Mouse (Mus musculus) thymus, adult 18-20 months (tissue): ENCODE data around the gene Ntrk2.

Experiments used
- DNase-seq, 2 experiments: peaks; one replicate each; pipeline ENCODE4 v3.0.0; 2022; ENCODE audit warnings: mixed read lengths in 2 of 2

The Ntrk2 gene

DNA sequence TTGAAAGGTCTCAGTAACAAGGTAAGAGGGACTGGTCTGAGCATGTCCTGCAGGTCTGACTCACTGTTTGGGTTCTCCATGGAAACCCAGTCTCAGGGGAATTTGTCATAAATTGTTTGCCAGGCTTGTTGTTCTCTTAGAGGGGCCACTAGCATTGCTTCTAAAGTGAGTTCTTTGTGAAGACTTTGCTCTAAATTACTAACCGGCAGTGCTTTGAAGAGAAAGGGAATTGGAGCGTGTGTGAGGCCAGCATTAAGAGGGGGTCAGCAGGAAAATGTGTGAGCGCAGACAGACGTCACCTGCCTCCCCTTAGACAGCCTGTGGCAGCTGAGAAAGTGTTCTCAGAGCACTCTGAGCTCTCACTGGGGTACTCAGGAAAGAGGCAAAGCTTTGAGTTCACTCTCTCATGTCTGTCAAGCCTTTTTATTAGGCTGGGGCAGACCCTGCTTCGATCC lies 165.1 kb downstream of the Ntrk2 start:
- DNase-seq, result no peak

DNA sequence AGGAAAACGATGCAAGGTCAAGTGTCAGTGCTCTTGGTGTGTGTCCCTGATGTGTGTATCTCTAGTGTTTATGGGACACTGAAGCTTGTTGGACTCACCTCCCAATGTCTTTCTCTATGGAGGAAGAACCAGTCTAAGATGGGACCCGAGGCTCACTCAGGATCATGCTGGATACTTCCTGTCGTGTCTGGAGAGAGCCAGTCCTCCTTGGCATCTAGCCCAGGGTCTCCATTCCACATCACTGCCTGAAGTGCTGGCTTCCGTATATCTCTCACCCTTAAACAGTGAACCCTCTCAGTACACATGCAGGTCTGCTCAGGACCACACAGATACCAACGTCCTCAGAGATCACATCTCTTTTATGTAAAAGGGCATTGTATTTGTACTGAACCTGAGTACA lies 166.1 kb downstream of the Ntrk2 start:
- DNase-seq, result no peak

DNA sequence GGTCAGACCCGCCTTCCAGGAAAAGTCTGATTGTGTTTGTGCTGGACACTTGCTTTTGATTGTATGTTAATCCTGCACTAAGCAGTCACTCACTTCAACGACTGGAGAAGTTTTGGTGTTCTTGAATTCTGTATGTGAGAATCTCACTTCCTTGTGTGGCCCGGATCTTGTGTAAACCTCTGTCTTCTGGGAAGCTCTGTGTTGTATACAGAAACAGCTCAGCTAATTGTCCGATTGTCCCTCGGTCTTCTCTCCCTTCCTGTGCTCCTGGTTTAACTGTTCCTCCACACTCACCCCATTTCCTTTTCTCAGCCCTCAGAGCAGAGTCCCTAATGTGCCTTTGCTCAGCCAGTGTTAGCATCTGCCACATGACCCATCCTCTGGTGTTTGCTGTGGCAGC lies 190.1 kb downstream of the Ntrk2 start:
- DNase-seq, result no peak

- no peak for DNase-seq
These were observed 191.4 kb downstream of the Ntrk2 start for GRCm38 (mm10) chr13:58997763-58998162.

- DNase-seq, result no peak
These were observed 193.1 kb downstream of the Ntrk2 start for GRCm38 (mm10) chr13:58999373-59000053.

DNA sequence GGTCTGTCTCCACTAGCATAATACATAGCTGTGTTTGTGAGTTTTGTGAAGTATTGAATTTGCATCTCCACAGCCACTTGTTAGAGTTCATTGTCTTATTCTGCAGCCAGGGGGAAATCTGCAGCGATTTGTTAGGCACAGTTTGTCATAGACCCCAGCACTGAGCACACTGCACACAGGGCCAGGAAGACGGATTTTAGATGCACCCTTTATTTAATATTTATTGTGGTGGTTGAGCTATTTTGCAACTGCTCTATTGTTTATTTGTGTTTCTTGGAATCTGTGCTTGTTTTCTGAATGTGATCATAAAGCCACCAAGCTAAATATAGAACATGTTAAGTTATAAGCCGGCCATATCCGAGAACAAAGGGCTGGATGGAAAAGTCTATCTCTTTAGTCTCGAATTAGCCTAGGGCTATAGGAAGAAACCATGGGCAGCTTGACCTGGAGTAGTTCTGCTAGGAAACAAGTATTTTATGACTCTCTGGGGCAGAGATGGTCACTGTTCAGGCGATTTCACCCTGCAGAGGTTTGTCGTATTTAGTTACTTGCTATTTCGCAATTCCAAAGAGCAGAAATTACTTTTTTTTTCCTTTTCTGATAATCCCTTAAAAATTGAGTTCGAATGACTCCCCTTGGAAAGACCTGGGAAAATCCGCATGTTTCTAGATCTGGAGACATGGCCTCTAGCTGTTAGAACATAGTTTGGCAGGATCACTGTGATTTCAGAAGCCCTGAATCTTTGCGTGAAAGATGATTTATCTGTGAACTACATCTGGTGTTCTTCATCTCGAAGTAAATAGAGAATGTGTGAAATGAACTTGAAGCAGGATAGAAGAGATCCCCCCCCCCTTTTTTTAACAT lies 196.8 kb downstream of the Ntrk2 start:
- DNase-seq, result no peak

GRCm38 (mm10) chr13:59003807-59004173 lies 197.4 kb downstream of the Ntrk2 start:
- DNase-seq, result no peak

- DNase-seq, result no peak
These were observed 198.2 kb downstream of the Ntrk2 start for GRCm38 (mm10) chr13:59004579-59004978.

GRCm38 (mm10) chr13:59009855-59010254 lies 203.5 kb downstream of the Ntrk2 start:
- DNase-seq, result no peak

- no peak for DNase-seq
These were observed 204.6 kb downstream of the Ntrk2 start for GRCm38 (mm10) chr13:59010893-59011529.

GRCm38 (mm10) chr13:59011530-59011903 lies 205.1 kb downstream of the Ntrk2 start:
- DNase-seq, result peak; percentile 71 to 82

- DNase-seq, result no peak
These were observed 209.0 kb downstream of the Ntrk2 start for GRCm38 (mm10) chr13:59015360-59015759.

GRCm38 (mm10) chr13:59017121-59017520 lies 210.8 kb downstream of the Ntrk2 start:
- DNase-seq, result no peak

DNA sequence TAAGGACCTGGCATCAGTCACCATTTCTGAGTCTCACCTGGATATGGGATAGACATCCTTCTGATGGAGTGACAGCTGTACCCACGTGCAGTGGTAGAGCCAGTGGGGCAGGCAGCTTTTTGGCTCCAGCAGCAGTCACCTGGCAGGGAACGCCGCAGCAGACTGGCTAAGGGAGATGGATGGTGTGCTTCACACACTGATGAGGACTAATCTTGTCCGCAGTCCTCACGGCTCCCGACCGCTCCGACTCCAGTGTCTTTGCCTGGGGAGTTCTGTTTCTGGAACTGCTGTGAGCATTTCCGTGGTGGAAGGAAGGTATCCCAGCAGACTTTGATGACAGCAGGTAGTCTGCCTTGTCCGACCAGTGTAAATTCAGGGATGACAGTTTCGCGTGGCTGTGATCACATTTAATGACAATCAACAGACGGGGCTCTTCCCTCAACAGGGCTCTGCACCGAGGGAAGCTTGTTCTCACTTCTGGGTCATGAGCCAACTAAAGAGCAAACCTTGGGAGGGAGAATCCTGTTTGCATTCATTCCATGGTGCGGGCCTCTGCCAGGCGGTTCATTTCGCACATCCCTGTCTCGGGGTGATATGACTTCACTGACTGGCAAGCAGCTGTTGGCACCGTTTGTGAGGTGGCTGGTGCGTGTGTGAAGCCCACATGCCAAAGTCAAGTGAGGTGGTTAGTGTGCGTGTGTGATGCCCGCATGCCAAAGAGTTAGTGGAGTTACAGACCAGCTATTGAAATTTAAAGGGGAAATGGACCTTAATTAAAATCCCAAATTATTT lies 216.1 kb downstream of the Ntrk2 start:
- no peak for DNase-seq

DNA sequence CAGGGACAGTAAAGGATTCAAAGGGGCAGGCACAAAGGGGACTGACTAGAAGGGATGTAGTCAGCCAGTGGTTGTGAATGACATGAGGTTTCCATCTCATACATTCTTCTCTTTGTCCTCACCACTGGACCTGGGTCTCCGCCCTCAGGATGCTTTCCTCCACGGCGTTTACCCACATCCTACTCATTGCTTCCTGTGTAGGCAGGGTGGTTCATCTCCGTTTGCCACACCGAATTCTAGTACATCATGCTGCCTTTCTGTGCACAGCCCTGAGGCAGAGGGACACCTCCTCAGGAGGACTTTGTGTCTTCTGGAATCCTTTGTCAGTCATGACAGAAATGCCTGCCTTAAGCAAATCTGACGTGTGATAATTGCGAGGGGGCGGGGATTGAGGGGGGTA lies 219.3 kb downstream of the Ntrk2 start:
- DNase-seq, result no peak

DNA sequence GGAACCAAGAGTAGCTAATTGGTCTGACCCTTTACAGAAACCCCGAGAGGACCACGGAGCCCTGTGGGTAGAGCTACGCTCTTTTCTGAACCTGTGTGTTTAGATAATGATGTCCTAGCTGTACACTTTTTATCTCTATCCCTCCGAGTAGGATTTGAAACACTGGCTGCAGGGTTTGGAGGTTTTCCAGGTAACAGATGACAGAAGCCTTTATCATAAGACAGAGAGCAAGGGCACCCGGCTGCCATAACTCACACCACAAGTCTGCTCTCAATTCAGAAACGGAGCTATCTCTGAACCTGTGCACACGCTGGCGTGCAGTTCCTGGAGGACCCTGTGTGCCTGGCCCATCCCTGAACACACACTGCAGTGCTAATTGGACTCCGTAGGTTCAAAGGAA lies 221.1 kb downstream of the Ntrk2 start:
- no peak for DNase-seq

DNA sequence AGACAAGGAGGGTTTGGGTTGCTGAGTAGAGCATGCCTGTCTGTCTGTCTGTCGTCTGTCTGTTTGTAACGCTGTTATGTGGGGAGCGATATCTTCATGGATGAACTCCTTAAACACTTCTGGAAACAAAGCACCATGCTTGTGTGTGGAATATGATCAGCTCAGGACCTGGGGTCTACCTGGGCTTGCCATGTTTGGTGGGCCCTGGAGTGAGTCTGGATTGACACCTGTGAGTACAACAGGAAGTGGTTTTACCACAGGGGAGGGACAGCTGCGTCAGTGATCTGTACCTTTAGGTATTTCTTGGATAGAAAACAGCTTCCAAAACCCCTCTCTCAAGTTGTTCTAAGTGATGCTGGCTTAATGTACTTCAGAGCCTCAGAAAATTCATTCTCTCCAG lies 222.2 kb downstream of the Ntrk2 start:
- no peak for DNase-seq

GRCm38 (mm10) chr13:59030574-59030973 lies 224.2 kb downstream of the Ntrk2 start:
- no peak for DNase-seq

- DNase-seq, result no peak
These were observed 234.0 kb downstream of the Ntrk2 start for GRCm38 (mm10) chr13:59040156-59040915.

DNA sequence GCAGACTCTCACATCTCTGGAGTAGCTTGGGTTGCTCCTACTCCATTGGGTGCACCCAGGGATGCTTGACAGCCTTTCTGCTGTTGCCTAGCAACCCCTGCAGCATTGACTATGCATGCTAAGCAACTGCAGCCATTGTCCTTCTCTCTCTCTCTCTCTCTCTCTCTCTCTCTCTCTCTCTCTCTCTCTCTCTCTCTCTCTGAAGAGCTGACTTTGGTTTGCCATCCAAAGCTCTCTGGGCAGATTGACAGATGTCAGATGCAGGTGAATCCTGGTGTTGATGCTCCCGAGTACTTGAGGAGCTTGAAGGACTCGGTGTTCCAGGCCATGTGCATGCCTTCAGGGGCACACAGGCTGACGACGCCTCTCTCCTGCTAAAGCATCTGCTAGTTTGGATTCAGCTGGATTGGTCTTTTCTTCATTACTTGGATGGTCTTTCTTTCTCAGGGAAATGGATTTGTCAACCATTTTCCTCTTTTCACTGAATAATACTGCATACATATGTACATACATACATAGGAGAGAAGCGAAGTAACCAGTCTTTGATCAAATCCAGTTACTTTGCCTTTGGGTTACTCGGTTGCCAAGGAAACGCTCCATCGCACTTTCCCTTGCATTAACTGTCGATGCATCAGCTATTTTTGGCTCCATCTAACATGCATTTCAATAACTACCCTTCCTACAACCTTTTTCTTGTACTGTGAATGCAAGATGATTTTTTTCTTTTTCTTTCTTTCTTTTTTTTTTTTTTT lies 234.8 kb downstream of the Ntrk2 start:
- DNase-seq, result no peak

DNA sequence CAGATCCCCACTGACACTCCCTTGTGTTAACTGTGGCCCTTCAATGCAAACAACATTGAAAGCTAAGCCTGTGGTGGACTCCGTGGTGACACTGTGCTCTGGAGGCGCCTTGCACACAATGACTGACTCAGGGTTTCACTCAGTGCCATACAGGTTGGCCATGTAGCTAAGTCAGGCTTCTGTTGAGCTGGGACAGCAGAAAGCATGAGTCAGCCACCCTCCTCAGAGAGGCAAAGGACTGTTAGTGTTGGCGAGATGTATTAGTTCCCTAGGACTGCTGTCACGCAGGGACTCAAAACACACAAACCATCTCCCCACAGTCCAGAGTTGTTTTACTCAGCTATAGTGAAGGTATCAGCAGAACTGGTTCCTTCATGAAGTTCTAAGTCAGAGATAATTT lies 245.8 kb downstream of the Ntrk2 start:
- DNase-seq, result no peak
